Mouse (Mus musculus) lung, postnatal 0 days (tissue): ENCODE results near the gene Hist1h4d.

ENCODE experiments used
- CTCF ChIP-seq: IDR thresholded peaks from 2 replicates; pipeline ENCODE4 v1.5.1; 2016; ENCODE audit warnings: antibody characterized with exemption, mild to moderate bottlenecking
- EP300 ChIP-seq: IDR thresholded peaks from 2 replicates; pipeline ENCODE4 v1.6.1; 2016; ENCODE audit warnings: antibody characterized with exemption, mild to moderate bottlenecking, control low read depth

GRCm38 (mm10) chr13:23564482-23564881 is 16.9 kb upstream of the Hist1h4d start:
- TF ChIP-seq CTCF (no peak), EP300 (no peak)
